Mouse (Mus musculus): ENCODE results near the gene Wfikkn2. TPM values are rescaled to one million over a fixed set of nuclear protein-coding genes. Genes with fewer than 3 reads are reported as not detected.

Gene Wfikkn2
- polyA plus RNA-seq, 1 experiment from 2014 or later = 1.2 TPM

- H3K27ac ChIP-seq (ENCODE audit: low read depth, low read length) = no peak overlapping the region
- H3K4me2 ChIP-seq (replicated peaks; ENCODE audit: low read depth, low read length) = no peak overlapping the region
- no peaks in the 10 kb centered on the region for H3K36me3 ChIP-seq (ENCODE audit: control insufficient read depth, insufficient read depth, low read length)
- no peaks in the 10 kb centered on the region for H3K9me3 ChIP-seq (ENCODE audit: control insufficient read depth, low read length)
- WGBS = 81% methylated on average over 2 of the region's 2 CpGs
- H3K4me3 ChIP-seq (ENCODE audit: low read length) = no peak overlapping the region
- peaks cover 3% of the 10 kb centered on the region; the same call in 1 of the 2 replicates for H3K4me1 ChIP-seq (ENCODE audit: control insufficient read depth, insufficient read depth, low read length)
- no peak for ATAC-seq (ENCODE audit: low FRiP score, low TSS enrichment)
- no peak overlapping the region for H3K9ac ChIP-seq (ENCODE audit: low read depth, low read length)
- H3K27me3 ChIP-seq (ENCODE audit: control insufficient read depth, insufficient read depth, low read length) = no peaks in the 10 kb centered on the region
These were observed 52.7 kb downstream of the Wfikkn2 start for GRCm38 (mm10) chr11:94193109-94193508.

DNA sequence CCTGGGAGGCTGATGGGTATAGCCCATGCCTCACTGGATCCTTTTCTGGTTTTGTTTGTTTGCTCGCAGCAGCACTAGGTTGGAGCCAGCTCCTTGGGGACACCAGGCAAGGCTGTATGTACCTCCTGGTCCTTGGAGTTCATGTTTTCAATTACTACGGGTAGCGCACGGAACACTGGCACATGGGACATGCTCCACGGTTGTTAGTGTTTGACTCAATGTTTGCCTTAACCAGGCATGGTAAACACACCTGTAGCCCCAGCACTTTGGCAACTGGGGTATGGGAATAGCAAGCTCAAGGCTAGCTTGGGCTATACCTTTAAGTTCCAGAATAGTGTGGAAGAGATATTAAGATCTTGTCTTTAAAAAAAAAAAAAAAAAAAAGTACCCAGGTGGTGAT lies 55.1 kb downstream of the Wfikkn2 start:
- H3K36me3 ChIP-seq (ENCODE audit: control insufficient read depth, insufficient read depth, low read length) = no peaks in the 10 kb centered on the region
- no peak overlapping the region for H3K9ac ChIP-seq (ENCODE audit: low read depth, low read length)
- no peak for ATAC-seq (ENCODE audit: low FRiP score, low TSS enrichment)
- no peak overlapping the region for H3K27ac ChIP-seq (ENCODE audit: low read depth, low read length)
- 84% methylated on average over 5 of the region's 5 CpGs for WGBS
- H3K4me3 ChIP-seq (ENCODE audit: low read length) = no peak overlapping the region
- no peak overlapping the region for H3K4me2 ChIP-seq (replicated peaks; ENCODE audit: low read depth, low read length)
- no peaks in the 10 kb centered on the region for H3K9me3 ChIP-seq (ENCODE audit: control insufficient read depth, low read length)
- H3K27me3 ChIP-seq (ENCODE audit: control insufficient read depth, insufficient read depth, low read length) = no peaks in the 10 kb centered on the region
- peaks cover 3% of the 10 kb centered on the region; the same call in 1 of the 2 replicates for H3K4me1 ChIP-seq (ENCODE audit: control insufficient read depth, insufficient read depth, low read length)

DNA sequence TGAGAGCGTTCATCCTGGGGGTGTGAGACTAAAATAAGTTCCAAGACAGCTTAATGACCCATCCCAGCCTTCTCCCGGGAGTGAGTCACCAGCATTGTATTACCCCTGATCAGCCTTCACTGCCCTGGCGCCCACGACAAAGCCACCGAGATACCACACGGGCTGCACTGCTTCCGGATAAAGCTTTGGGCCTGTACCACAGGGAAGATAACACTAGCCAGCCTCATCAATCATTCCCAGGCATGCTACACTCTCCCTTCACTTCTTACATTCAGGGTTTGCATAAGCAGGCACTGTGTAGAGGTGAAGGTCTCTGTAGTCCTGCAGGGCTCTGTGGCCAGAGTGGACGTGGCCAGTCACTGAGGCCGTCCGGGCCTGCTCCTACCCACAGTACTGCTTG lies 56.2 kb downstream of the Wfikkn2 start:
- no peaks in the 10 kb centered on the region for H3K36me3 ChIP-seq (ENCODE audit: control insufficient read depth, insufficient read depth, low read length)
- WGBS = 32% methylated on average over 10 of the region's 10 CpGs
- peak overlapping the region; percentile 69 for H3K27ac ChIP-seq (ENCODE audit: low read depth, low read length)
- H3K4me3 ChIP-seq (ENCODE audit: low read length) = no peak overlapping the region
- H3K9me3 ChIP-seq (ENCODE audit: control insufficient read depth, low read length) = no peaks in the 10 kb centered on the region
- 0 out of 2 replicates have a peak overlapping the region, but pooled peaks have one; percentile 19 for H3K9ac ChIP-seq (ENCODE audit: low read depth, low read length)
- peaks cover 3% of the 10 kb centered on the region; the same call in 1 of the 2 replicates for H3K4me1 ChIP-seq (ENCODE audit: control insufficient read depth, insufficient read depth, low read length)
- H3K4me2 ChIP-seq (replicated peaks; ENCODE audit: low read depth, low read length) = no peak overlapping the region
- peak; percentile 91 for ATAC-seq (ENCODE audit: low FRiP score, low TSS enrichment)
- H3K27me3 ChIP-seq (ENCODE audit: control insufficient read depth, insufficient read depth, low read length) = no peaks in the 10 kb centered on the region

Other genes starting within 250 kb of the Wfikkn2 start
- gene Spag9, start 249.9 kb downstream of the Wfikkn2 start, polyA plus RNA-seq (2014; fragmentation: Nextera tagmentation; extraction: Ambion mirVana) = 45.6 and 55.1 TPM in 2 replicates
- gene Tob1, start 34.6 kb downstream of the Wfikkn2 start, polyA plus RNA-seq (2014; fragmentation: Nextera tagmentation; extraction: Ambion mirVana) = 27.2 and 36.6 TPM in 2 replicates
- 1.0 TPM in 1 of 2 replicates, not detected in the other for gene Gm21885, start 35.9 kb upstream of the Wfikkn2 start, polyA plus RNA-seq (2014; fragmentation: Nextera tagmentation; extraction: Ambion mirVana)
- 106 and 147 TPM in 2 replicates for gene Luc7l3, start 76.0 kb upstream of the Wfikkn2 start, polyA plus RNA-seq (2014; fragmentation: Nextera tagmentation; extraction: Ambion mirVana)
- gene Ankrd40, start 82.0 kb upstream of the Wfikkn2 start, polyA plus RNA-seq (2014; fragmentation: Nextera tagmentation; extraction: Ambion mirVana) = 16.0 and 20.6 TPM in 2 replicates
- gene Abcc3, start 147.0 kb upstream of the Wfikkn2 start, polyA plus RNA-seq (2014; fragmentation: Nextera tagmentation; extraction: Ambion mirVana) = 1.1 and 3.9 TPM in 2 replicates
- gene Cacna1g, start 228.2 kb upstream of the Wfikkn2 start, polyA plus RNA-seq (2014; fragmentation: Nextera tagmentation; extraction: Ambion mirVana) = 8.7 and 14.1 TPM in 2 replicates
- gene Spata20, start 240.2 kb upstream of the Wfikkn2 start, polyA plus RNA-seq (2014; fragmentation: Nextera tagmentation; extraction: Ambion mirVana) = 0.07 and 0.23 TPM in 2 replicates

Data from kidney, embryonic 14.5 days (tissue).